Mouse (Mus musculus) left cerebral cortex, postnatal 4 days (tissue): Measurements from ENCODE around the gene Sobp. TPM values are rescaled to one million over a fixed set of nuclear protein-coding genes. Genes with fewer than 3 reads are reported as not detected.
A peak's percentile ranks its signal among the peaks of the same experiment; 100 is the strongest.

Source experiments
- DNase-seq: peaks from one replicate; pipeline ENCODE4 v3.0.0-alpha.2; 2022
- intact Hi-C: fragments of 180-260 bp; cut with DNase I; formaldehyde crosslinking; loops from one replicate; pipeline ENCODE4 v1.15.1; 2025
- total RNA-seq, 2 experiments: library from RNA; stranded (reverse); gene quantifications; 2 replicates each; pipeline ENCODE4 v1.2.3; 2021

Gene Sobp
- total RNA-seq, result 100 to 1,000 TPM; 130 to 133 TPM

DNA sequence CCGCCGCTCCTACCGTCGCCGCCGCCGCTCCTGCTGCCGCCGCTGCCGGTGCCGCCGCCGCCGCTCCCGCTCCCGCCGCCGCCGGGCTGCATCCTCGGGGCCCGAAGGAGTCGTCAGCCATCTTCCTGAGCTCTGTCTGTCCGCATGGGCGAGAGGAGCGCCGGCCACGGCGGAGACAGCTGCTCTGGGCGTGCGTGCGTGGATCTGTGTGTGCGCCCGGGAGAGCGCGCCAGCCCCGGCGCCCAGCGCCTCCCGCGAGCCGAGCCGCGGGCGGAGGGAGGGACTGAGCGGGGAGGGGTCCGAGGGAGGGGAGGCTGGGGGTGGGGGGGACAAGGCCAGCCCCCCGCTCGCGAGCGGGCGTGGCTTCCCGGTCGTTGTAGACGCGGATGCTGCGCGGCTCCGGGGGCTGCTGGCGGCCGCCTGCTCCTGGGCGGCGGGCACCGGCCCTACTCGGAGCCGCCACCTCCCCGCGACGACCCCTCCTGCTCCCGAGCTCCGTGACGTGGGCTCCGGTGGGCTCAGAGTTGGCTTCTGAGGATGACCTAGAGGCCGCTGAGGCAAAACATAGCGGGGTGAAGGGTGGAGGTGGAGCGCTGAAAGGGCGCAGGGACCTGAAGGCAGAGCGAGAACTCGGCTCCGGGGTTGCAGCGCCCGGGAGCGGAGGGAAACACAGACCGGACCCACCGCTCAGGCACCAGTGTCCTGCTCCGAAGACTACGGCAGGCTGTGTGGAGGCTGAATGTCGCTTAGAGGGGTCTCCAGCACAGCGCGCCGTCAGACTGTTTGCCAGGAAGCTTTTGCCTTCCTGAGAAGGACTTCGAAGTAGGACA, at the start of gene Sobp, which contains the start of gene 9030612E09Rik:
Gene Sobp (minus strand): TSS at position 205 of the 830 bp plus-strand sequence.
Gene 9030612E09Rik (plus strand): TSS at position 379 of the 830 bp plus-strand sequence.
- intact Hi-C loops, result loop anchor here (5.0 to 10.0 kb wide), 3 partner anchors 150 to 303 kb away; partner anchors contain the start of gene Bend3
- DNase-seq, result peak; percentile 83

DNA sequence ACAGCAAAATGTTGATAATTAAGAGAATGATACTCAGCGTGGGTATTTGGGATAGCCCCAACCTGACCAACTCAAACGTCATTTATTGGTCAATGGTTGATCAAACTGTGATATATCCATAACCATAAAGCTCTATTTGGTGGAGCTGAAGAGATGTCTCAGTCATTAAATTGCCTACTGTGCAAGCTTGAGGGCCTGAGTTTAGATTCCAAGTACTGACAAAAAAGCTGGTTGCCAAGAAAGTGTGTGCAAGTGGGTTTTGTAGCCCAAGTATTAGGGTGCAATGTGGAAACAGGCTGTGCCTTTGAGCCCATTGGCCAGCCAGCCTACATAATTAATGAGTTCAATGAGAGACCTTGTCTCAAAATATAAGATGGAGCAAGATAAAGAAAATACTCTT, 49.1 kb upstream of the Sobp start:
- intact Hi-C loops, result loop anchor here (10.0 kb wide), 1 partner anchor 231 kb away; no protein-coding TSS in a partner anchor
- DNase-seq, result no peak

DNA sequence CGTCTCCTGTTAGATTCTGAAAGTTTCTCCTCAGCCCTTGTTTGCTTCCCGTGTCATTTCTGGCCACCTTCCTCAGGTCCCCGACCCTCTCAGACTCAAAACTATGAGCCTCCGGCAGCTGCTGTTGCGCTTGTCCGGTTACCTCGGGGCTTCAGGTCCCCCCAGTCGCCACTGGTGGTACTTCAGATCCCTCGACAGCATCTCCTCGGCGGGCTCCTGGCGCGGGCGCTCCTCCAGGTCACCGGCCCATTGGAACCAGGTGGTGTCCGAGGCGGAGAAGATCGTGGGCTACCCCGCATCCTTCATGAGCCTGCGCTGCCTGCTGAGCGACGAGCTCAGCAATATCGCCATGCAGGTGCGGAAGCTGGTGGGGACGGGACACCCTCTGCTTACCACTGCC, 47.3 kb upstream of the Sobp start:
- peak; percentile 17 for DNase-seq
- intact Hi-C loops, result loop anchor here (10.0 kb wide), 1 partner anchor 233 kb away; no protein-coding TSS in a partner anchor

DNA sequence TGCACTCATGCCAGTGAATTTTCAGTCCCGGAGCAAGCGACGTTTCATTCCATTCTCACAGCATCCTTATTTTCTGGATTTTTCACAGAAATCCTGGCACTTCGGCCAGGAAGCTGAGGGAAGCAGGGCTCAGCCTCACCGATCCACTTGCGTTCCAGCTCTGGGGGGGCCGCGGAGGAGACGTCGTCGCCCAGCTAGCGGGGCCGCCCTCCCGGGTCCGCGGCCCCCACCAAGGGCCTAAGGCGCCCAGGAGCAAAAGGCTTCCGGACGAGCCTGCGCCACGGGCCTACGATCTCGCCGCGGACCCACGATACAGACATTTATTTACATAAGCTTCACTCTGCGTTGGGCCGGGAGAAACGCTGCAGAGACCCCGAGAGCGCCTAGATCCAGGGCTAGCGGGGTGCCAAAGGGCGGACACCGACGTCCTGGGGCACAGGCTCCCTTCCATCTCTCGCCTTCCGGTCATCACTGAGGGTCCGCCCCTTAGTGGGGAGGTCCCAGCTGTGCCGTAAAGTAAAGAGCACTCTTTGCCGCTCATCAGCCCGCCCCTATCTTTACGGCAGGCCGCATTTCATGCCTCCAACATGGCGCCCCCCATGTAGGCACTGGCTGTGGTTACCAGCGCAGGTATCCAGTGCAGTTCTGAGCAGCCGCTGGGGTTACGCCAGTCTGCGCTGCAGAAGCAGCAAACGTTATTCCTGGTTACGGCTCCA, 46.7 kb upstream of the Sobp start, which contains the start of gene Pdss2:
Gene Pdss2 (plus strand): TSS at position 577 of the 716 bp plus-strand sequence.
- intact Hi-C loops, result loop anchor here (10.0 kb wide), 1 partner anchor 234 kb away; no protein-coding TSS in a partner anchor
- peak; percentile 94 for DNase-seq

DNA sequence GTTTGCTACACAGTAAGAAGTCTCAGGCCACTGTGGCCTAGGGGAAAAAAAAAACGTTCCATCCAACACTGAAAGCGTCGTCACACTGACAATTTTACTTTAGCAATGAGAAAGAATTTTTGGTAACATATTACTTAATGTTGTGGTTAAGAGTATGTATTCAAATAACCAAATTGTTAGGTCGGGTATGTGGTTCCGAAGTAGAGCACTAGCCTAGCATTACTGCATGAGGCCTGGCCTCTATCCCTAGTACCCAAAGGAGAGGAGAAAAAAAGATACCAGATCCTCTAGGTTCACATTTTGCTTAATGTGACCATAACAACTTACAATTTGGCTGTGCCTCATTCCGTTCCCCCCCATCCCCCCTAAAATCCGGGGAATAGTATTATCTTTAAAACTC, 46.1 kb upstream of the Sobp start:
- no peak for DNase-seq
- intact Hi-C loops, result loop anchor here (10.0 kb wide), 1 partner anchor 234 kb away; no protein-coding TSS in a partner anchor

DNA sequence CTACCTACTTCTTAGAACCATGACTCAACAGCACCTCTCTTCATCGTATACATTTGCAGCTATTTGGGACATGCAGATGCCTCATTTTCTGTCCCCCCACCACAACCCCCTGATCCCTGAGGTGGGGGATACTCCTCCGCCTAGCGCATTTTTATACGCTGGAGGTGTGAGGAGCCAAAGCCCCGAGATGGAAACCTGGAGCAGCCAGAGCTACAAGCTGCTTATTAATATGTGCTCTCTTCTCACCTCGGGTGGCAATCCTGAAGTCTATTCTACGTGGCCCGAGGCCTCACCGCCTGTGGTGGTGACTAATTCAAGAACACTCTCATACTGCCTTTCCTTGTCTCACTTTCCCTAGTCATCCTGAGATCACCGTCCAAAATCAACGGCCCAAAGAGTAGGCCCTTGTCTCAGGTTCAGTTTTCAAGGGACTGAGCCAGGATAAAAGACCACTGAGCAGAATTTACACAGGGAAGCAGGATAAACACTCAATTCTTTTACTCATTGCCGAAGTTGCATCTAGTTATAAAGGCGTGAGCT, 43.1 kb upstream of the Sobp start:
- intact Hi-C loops, result no loop called here
- DNase-seq, result no peak

DNA sequence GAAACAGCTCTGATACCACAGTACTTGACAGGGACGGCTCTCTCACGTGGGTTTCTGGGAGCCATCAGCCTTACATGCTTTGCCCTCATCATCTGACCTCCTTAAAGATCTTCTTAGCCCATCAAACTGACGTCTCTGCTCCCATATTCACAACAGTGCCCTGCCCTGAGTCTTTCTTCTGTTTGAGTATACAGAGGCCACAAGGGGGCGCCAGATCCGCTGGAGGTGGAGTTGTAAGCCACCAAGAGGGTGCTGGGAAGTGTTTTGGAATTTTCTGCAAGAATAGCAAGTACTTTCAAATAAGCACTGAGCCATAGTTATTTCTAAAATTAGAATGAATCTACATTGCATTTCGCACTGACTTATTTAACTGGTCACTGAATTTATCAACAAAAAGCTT, 37.5 kb upstream of the Sobp start:
- DNase-seq, result peak; percentile 28

DNA sequence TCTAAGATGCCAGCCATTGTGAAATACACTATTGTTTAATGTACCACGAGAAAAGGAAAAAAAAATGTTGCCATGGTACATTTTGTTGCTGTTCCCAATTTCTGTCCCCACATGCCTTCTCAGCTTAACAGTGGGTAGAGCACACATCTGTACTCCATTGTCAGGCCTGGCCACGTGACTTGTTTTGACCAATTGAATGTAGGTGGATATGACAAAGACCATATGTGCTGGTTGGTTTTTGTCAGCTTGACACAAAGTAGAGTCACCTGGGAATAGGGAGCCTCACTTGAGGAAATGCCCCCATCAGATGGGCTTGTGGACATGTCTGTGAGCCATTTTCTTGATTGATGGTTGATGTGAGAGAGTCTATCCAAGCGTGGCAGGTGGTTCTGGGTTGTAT, 29.5 kb upstream of the Sobp start:
- intact Hi-C loops, result no loop called here
- no peak for DNase-seq

More for the DNA sequence above, 37.5 kb upstream of the Sobp start:
- intact Hi-C loops, result no loop called here

DNA sequence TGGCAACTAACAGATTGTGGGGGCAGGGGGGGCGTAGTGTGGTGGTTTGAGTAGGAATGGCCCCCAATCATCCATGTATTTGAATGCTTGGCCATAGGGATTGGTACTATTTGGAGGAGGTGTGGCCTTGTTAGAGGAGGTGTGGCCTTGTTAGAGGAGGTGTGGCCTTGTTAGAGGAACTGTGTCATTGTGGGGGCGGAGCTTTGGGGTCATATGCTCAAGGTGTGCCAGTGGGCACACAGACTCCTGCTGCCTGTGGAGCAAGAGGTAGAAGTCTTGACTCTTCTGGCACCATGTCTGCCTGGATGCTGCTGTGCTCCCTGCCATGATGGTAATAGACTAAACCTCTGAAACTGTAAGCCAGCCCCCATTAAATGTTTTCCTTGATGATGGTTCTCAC, 25.9 kb upstream of the Sobp start:
- DNase-seq, result no peak
- intact Hi-C loops, result no loop called here

DNA sequence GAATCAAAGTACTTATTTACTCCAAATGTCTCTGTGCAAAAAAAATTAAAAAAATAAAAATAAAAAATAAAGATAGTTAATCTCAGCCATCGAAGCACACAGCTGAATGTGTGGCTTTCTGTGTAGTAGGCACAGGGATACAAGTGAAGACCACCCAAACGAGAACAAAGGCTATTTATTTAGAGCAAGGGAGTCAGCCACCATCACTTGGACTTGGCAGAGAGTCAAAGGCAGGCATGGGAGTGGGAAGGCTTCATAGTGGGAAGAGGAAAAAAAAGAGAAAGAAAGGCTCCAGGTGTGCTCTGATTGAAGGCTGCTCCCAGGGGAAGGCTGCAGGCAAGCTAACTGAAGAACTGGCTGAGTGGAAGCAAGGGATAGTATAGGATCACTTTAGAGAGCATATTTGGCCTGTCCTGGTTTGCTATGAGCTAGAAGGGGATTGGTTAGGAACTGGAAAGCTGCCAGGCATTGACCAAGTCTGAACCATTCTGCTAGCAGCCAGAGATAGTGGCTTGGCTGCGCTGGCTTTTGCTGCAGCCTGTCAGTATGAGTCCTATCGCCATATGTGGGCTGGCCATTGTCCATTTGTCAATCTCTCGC, 6.1 kb upstream of the Sobp start:
- peak; percentile 74 for DNase-seq
- intact Hi-C loops, result no loop called here

DNA sequence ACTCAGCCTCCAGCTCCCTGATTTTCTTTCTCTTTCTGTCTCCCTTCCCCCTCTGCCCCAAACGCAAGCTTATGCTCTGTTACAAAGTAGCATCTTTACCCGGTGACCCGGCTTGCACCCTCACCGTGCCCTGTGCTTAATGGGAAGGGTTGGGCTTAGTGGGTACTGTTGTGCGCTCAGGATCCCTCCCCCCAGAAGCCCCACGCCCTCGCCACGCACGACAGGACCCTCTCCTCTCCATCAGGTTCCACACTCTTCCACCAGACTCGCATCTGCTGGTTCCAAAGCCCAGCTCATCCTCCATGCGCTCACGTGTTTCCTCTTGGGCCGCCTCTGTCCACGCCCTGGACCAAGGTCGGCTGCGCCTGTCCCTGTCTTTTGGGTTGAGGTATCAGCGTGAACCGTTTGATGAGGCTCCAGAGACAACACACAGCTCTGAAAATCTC, 849 bp upstream of the Sobp start:
- intact Hi-C loops, result loop anchor here (10.0 kb wide), 2 partner anchors 150 to 210 kb away; no protein-coding TSS in a partner anchor
- peak; percentile 36 for DNase-seq

DNA sequence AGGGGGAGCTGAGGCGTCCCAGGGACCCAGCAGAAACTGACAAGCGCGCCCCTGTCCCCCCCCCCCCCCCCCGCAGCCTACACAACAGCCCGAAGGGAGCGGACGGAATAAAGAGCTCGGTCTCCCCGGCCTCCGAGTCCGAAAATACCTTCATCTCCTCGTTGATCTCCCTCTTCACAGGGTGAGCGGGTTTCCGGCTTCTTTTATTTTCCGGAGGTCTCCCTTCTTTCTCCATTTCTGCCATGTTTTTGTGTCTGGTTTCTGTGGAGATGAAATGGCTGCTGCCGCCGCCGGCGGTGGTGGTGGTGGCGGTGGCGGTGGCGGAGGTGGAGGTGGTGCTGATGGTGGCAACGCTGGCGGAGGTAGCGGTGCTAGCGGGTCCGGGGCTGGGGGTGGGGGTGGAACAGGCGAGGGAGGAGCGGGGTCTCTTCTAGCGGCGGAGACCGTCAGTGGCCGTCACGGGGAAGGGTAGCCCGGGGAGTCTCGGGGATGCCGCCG, 453 bp downstream of the Sobp start:
- intact Hi-C loops, result loop anchor here (5.0 to 10.0 kb wide), 3 partner anchors 149 to 303 kb away; partner anchors contain the start of gene Bend3
- peak; percentile 56 for DNase-seq

DNA sequence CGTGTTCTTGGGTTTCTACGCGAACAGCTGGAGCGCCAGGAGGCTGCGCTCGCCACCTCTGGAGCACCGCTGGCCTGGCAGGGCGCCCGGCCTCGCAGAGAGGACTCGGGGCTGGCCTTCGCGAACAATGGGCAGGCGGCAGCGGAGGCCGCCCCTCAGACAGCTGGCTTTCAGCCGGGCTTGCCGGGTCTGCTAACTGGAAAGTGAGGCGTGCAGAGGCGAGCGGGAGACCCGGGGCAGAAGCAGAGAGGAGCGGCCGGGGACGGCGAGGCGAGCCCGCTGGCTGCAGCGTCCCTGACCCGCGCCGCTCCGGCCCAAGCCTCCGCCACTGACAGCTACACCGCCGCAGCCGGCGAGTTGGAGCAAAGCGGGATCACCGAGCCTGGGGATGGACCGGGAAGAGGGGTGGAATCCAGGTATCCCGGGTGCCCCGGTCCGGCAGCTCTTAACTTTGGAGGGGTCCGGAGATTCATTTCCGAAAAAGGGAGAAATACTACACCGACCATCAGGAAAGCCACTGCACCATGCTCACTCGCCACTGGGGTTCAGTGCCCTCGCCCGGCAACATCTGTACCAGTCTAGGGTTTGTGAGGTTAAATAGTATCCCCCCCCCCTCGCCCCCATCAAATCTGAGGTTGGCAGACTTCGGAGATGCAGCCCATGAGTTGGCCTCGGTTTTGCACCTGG, 1.0 kb downstream of the Sobp start:
- intact Hi-C loops, result loop anchor here (5.0 to 10.0 kb wide), 3 partner anchors 148 to 304 kb away; partner anchors contain the start of gene Bend3
- peak; percentile 72 for DNase-seq

DNA sequence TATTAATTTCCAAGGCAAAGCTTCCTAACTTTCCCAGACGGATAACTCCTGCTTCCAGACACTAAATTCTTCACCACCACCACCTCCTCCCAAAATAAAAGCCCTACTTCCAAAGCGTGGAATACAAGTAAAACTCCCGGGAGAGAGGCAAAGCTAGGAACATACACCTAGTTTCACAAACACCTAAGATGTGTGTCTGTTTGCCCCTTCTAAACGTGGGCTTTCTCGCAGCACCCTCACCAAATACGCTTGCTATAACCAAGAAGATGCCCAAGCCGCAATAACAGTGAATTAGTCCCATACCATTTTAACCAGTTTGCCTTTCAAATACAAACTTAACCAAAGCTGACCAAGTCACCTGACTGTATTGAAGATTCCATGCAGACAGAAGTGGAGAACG, 1.8 kb downstream of the Sobp start:
- intact Hi-C loops, result loop anchor here (5.0 to 10.0 kb wide), 3 partner anchors 148 to 305 kb away; partner anchors contain the start of gene Bend3
- DNase-seq, result no peak

DNA sequence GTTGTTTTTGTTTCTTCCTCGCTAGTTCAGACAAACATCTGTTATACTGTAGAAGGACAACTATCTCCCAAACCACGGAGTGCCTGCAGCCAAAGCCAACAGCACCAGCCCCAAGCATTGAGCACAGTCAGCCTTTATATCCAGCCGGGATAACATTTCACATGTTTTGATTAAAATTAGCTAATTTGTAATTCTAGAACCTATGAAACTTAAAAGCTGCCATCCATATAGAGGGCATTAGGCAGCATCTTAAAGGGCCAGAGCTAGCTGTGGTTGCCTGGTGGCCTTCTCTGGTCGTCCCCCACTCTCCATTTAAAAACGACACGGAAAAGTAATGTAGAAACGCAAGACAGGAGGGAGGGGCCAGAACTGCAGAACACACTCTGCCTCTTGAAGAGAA, 2.3 kb downstream of the Sobp start:
- intact Hi-C loops, result loop anchor here (5.0 to 10.0 kb wide), 3 partner anchors 147 to 305 kb away; partner anchors contain the start of gene Bend3
- DNase-seq, result no peak

DNA sequence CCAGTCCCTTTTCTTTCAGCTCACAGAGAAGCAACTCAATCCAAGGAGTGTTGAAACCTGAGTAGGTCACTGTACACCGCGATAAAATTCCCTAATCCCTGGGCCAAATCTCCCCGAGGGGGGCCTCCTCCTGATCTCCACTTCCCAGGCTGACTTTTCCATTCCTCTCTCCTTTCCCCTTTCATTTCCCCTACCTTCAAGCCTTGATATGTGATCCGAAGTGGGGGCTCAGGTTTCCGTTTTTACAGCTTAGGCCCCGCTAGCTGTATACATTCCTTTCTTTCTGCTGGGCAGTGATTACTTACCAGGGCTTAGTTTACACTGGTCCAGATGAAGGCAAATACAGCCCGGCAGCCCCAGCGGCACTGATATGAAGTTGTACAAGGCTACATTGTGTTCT, 3.2 kb downstream of the Sobp start:
- intact Hi-C loops, result loop anchor here (5.0 to 10.0 kb wide), 3 partner anchors 146 to 306 kb away; partner anchors contain the start of gene Bend3

DNA sequence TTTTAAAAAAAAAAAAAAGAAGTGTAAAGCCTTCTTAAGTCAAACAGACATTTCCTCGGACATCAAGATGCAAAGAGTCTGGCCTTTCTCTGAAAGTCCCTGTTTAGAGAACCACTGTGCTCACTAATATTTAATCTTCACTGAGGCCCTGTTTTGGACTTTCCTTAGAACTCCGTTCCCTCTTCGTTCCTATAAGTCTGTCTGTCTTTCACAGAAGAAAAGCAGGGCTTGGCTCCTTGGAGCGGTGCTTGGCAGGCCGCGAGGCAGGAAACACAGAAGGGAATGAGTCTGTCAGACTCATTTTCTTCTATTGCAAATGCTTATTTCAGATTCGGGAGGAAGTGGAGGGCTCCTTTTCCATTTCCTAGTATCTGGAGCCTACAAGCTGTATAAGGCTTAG, 5.5 kb downstream of the Sobp start:
- no peak for DNase-seq
- intact Hi-C loops, result no loop called here

More for the DNA sequence above, 3.2 kb downstream of the Sobp start:
- no peak for DNase-seq

DNA sequence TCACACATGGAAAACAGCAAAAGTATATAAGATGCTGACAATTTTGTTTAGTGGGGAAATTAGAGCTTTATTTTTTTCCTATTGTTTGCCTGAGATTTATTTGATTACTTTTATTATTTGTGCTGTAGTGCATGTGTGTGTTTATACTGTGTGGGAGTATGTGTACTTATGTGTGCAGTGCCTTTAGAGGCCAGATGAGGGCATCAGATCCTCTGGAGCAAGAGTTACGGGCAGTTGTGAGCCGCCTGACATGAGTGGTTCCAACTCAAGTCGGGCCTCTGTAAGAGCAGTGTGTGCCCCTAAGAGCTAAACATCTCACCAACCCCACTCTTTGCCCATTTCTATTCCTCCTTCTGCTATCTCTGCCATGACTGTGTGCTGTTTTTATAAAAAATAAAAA, 7.5 kb downstream of the Sobp start:
- intact Hi-C loops, result no loop called here
- DNase-seq, result no peak

DNA sequence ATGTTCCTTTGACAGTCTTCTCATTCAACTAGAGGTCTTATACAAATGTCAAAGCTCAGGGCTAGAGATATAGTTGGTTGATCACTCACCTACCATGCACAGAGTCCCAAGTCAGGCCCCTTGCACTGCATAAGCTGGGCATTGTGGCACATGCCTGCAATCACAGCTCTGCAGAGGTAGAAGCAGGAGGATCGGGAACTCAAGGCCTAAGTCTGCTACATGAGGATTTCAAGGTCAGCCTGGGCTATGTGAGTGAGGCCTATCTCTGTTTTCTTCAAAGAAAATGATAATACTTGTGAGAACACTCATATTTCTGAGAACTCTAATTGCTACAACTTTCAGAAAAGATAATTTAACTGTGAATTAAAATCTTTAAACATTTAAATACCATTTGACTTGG, 8.2 kb downstream of the Sobp start:
- intact Hi-C loops, result no loop called here
- DNase-seq, result no peak
